Mouse (Mus musculus) urinary bladder, adult 18-20 months (tissue): ENCODE measurements at regions not wholly inside any gene's neighbourhood (a gene's known extent, or its start where the extent isn't known, plus 50 kb on each side); places are given as distances from the start of the nearest gene placed in this dataset.

ENCODE experiments used
- DNase-seq, 2 experiments: peaks; one replicate each; pipeline ENCODE4 v3.0.0; 2022; ENCODE audit warnings: low spot score in 2 of 2, mixed read lengths in 2 of 2

- no peak for DNase-seq
Observed at GRCm38 (mm10) chr15:59138393-59139107, 249.5 kb downstream of the Gm49356 start.

- DNase-seq = no peak
Observed at GRCm38 (mm10) chr15:59141621-59142020, 252.5 kb downstream of the Gm49356 start.

DNA sequence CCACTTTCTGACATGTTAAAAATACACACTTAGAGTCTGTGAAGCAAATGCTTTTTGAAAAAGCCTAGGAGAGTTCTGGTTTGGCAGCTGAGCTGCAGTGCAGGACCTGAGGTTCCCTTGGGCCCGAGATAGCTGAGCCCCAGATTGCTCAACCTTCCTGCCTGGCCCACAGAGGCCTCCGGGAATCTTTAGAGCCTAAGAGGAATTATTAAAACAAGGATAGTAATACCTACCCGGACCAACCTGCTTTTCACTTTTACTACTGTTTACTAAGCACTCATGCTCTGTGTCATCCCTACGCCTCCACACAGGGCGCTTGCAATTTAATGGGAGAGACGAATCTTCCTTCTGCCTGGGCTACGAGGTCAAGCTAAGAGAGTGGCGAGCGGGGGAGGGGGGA, 253.4 kb downstream of the Gm49356 start:
- no peak for DNase-seq

DNA sequence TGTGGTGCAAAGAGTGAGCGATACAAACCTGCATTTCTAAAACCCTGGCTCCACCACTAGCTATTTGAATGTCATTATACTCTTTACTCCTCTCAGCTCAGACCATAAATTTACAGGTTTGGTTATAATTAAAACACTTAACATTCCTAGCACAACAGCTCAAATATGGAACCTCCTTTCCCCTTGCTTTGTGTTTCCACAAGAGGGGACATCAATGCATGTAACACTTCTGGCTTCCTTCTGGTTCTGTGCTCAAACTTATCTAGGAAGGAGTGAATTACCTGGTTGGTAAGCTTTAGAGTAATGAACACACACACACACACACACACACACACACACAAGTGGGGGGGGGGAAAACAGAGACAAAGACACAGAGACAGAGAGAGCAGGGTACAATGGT, 254.8 kb downstream of the Gm49356 start:
- no peak for DNase-seq

- DNase-seq = no peak
Observed at GRCm38 (mm10) chr15:59145679-59146078, 256.6 kb downstream of the Gm49356 start.

GRCm38 (mm10) chr15:59146111-59146510, 257.0 kb downstream of the Gm49356 start:
- no peak for DNase-seq

DNA sequence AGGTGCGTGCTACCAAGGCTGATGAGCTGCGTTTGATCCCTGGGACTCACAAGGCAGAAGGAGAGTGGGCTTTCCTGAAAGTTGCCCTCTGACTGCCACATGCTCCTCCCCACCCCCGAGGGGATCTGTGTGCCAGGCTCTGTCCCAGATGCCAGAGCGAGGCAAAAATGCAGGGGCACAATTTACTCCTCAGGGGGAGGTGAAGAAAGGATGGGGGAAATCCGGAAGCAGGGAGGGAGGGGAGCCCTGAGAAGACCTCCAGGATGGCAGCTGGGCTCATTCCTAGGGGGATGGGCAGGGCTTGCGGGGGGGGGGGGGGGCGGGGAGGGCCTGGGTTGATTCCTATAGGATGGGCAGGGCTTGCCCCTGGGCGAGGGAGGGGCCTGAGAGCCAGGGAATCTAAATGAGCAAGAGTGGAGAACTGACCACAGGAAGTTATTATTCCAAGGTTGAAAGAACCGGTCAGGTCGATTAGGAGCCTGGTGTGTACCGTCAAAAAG, 257.5 kb downstream of the Gm49356 start:
- no peak for DNase-seq

- DNase-seq = no peak
Observed at GRCm38 (mm10) chr15:59148531-59148930, 259.4 kb downstream of the Gm49356 start.

DNA sequence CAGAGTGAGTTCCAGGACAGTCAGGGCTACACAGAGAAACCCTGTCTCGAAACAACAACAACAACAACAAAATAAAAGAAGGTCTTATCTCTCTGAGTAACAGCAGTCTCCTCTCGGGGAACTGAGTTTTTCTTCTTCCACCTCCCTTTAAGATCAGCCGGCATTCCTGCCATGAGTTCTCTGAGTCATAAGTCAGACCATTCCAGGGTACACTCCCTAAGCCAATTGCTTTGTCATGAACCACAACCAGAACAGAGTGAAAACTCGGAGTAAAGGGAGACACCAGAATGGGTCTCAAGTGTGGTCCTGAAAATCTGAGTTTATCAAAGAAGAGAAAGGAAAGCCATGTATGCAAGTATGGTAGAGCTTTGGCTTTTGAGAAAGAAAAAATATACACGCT, 262.4 kb downstream of the Gm49356 start:
- no peak for DNase-seq

- no peak for DNase-seq
Observed at GRCm38 (mm10) chr15:59152786-59153388, 263.8 kb downstream of the Gm49356 start.

- no peak for DNase-seq
Observed at GRCm38 (mm10) chr15:59153416-59154250, 264.5 kb downstream of the Gm49356 start.

- no peak for DNase-seq
Observed at GRCm38 (mm10) chr15:59154407-59155288, 265.6 kb downstream of the Gm49356 start.

DNA sequence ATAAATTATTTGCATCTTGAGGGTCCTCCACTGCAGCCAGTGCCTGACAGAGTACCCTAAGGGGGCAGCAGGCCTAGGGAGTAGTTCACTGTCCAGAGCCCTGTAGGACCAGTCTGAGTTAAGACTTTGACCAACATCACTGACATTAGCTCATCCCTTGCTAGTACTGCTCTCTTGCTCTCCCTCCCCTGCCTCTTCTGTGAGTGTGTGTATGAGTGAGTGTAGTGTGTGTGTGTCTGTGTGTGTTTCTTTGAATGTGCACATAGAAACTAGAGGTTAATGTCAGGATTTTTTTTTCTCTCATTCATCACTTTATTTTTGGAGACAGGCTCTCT, 266.2 kb downstream of the Gm49356 start:
- no peak for DNase-seq

- no peak for DNase-seq
Observed at GRCm38 (mm10) chr15:59156328-59156727, 267.2 kb downstream of the Gm49356 start.

DNA sequence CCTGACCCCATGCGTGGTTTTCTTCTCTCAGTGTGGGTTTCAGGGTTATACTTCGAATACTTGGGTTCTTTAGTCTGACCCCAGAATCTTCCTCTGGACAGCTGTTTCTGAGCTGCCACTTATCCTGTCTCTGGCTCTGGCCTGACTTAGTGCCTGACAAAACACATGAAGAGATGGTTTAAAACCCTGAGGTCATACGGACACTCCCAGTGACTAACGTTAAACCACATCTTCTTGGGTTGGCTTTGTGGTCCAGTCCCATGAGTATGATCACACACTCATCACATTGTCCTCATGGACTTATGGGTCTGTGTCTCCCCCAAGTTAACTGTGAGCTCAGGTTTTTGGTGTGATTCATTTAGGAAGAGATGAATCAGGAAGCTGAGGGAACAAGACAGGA, 269.7 kb downstream of the Gm49356 start:
- DNase-seq = no peak

DNA sequence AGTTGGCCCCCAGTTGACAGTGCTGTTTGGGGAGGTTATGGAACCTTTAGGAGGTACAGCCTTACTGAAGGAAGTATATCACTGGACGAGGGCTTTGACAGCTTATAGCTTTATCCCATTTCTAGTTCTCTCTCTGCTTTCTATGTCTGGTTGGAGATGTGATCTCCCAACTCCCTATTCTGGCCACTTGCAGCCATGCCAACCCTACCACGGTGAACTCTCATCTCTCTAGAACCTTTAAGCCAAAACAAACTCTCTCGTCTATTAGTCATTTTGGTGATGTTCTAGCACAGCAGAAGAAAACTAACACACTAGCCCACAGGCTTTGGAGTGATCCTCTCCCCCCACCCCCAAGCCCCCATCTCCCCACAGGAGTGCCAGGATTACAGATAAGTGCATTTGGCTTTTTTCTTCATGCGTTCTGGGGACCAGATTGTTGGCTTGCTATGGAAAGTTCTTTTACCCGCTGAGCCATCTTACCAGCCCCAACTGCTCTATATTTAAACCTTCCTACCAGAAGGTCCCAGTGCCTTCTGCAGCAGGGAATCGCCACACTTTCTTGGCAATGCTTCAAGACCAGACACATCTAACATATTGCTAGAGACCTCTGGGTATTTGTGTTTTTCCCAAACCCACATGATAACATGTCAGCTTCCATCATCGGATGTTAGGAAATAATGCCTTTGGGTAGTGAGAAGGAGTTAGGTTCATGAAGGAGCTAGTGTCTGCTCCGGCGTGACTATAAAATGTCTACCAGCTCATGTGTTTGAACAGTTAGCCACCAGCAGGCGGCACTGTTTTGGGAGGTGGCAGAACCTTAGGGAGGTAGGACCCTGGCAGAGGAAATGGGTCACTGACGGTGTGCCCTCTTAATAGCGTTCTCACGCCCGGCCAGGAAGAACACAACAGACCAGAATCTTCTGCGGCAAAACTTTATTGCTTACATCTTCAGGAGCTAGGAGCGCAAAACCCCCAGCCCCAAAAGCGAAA, 272.1 kb downstream of the Gm49356 start:
- DNase-seq = no peak

DNA sequence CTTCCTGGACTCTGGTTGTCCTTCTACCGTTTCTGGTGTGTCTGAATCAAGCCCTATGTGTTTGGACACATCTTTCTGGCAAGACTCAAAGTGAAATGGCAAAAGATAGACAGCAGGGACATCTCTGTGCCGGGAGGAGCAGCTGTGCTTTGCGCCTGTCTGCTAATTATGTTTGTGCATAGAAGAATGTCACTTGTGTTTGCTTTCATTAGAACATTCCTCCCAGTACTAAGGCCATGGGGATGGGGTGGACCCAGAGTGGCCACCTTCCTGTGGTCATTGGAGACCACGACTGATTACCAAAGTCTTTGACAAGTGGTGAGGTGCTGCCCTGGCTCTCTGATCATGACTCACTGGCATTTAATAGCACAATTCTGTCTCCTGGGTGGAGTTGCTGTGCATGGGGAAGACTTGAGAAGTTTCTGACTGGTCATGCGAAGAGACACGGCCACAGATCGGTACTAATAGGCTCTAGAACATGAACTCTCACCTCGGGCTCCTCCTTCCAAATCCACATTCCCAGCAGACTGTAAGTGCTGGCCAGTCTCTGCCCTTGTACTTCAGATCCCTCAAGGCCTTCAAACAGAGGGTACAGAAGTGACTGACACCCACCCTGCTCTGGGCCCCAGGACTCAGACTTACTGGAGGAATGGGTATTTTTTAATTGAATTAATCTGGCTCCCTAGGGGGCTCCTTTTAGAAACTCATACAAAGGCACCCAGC, 279.0 kb downstream of the Gm49356 start:
- DNase-seq = peak in 1 of 2 experiments; percentile 28

- peak; percentile 27 to 45 for DNase-seq
Observed at GRCm38 (mm10) chr15:59168660-59169170, 279.6 kb downstream of the Gm49356 start.

GRCm38 (mm10) chr15:59169237-59169797, 280.2 kb downstream of the Gm49356 start:
- peak; percentile 11 to 22 for DNase-seq
